Mouse (Mus musculus) embryonic facial prominence, embryonic 14.5 days (tissue): Measurements from ENCODE around the gene Zfp687. TPM values are rescaled to one million over a fixed set of nuclear protein-coding genes. Genes with fewer than 3 reads are reported as not detected.
A peak's percentile ranks its signal among the peaks of the same experiment; 100 is the strongest.

Experiments used
- ATAC-seq: fragments of 200-750 bp; cut with Nextera tagmentation; 2 replicates; pipeline ENCODE4 v1.8.0; 2017; ENCODE audit warnings: low read depth, moderate number of reproducible peaks, moderate TSS enrichment
- DNase-seq: peaks from one replicate; pipeline ENCODE4 v3.0.0-alpha.2; 2015; ENCODE audit warnings: low spot score
- H3K27ac ChIP-seq: fragments of 300-500 bp; sonication (generic); replicated peaks from 2 replicates; pipeline ENCODE4 v1.5.1; 2014; ENCODE audit warnings: low read depth, mild to moderate bottlenecking, low read length, moderate library complexity
- H3K27me3 ChIP-seq: fragments of 300-500 bp; sonication (generic); replicated peaks from 2 replicates; pipeline ENCODE4 v1.6.1; 2014; ENCODE audit warnings: low read length; ENCODE audit not compliant: control insufficient read depth, insufficient read depth
- H3K36me3 ChIP-seq: fragments of 300-500 bp; sonication (generic); 2 replicates; pipeline ENCODE4 v1.6.1; 2014; ENCODE audit warnings: low read length, mixed read lengths; ENCODE audit not compliant: control insufficient read depth, insufficient read depth
- H3K4me1 ChIP-seq: fragments of 300-500 bp; sonication (generic); 2 replicates; pipeline ENCODE4 v1.6.1; 2014; ENCODE audit warnings: antibody characterized with exemption, low read length; ENCODE audit not compliant: control insufficient read depth, insufficient read depth
- H3K4me2 ChIP-seq: fragments of 300-500 bp; sonication (generic); 2 replicates; pipeline ENCODE4 v1.6.1; 2014; ENCODE audit warnings: low read depth, mild to moderate bottlenecking, low read length, moderate library complexity, mixed read lengths
- H3K4me3 ChIP-seq: fragments of 300-500 bp; sonication (generic); 2 replicates; pipeline ENCODE4 v1.5.1; 2014; ENCODE audit warnings: low read depth, mild to moderate bottlenecking, low read length
- H3K9ac ChIP-seq: fragments of 300-500 bp; sonication (generic); 2 replicates; pipeline ENCODE4 v1.6.1; 2014; ENCODE audit warnings: low read depth, mild to moderate bottlenecking, low read length, moderate library complexity, mixed read lengths
- H3K9me3 ChIP-seq: fragments of 300-500 bp; sonication (generic); 2 replicates; pipeline ENCODE4 v1.6.1; 2016; ENCODE audit warnings: low read length; ENCODE audit not compliant: control insufficient read depth
- WGBS: fragments of 180-500 bp; shearing (Covaris S2); extraction: QIAGEN DNeasy Blood & Tissue Kit; methylation state at CpG from one replicate; pipeline ENCODE4 v1.1.7; 2014; 5-methylcytosine and 5-hydroxymethylcytosine counted together
- microRNA-seq: library from miRNA; unstranded; fragments of <30 nt; microRNA quantifications from one replicate; pipeline ENCODE4, GENCODE M21; 2016; ENCODE audit warnings: borderline number of aligned reads
- polyA plus RNA-seq: library from polyadenylated mRNA; unstranded; fragments of >200 nt; fragmentation: Nextera tagmentation; extraction: Ambion mirVana; gene quantifications from 2 replicates; pipeline ENCODE4 v1.2.1, GENCODE M21; 2014

The Zfp687 gene
- polyA plus RNA-seq, 1 experiment from 2014 or later: 17.3 TPM

DNA sequence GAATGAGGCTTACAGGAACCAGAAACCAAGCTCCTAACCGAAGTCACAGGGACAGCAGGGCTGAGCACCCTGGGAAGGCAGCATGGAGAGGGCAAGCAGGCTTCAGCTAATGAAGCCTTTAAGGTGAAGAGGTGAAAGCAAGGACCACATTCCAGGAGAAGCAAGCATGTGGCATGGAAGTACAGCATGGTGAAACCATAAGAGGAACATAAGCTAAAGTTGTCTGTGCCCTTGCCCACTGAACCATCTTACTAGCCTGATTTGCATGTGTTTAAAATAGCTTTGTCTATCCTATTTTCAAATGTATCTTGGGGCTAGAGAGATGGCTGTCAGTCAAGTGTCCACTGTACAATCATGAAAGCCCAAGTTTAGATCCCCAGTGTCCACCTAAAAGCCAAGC, 49.4 kb downstream of the Zfp687 start:
- no peak for DNase-seq
- H3K27me3 ChIP-seq: no peaks in the 10 kb centered on the region
- H3K4me2 ChIP-seq: no peak overlapping the region
- ATAC-seq: no peak
- no peaks in the 10 kb centered on the region for H3K9me3 ChIP-seq
- H3K4me1 ChIP-seq: no peaks in the 10 kb centered on the region
- no peak overlapping the region for H3K4me3 ChIP-seq
- no peak overlapping the region for H3K9ac ChIP-seq
- 81% methylated on average over 1 of the region's 1 CpGs for WGBS
- H3K36me3 ChIP-seq: no peaks in the 10 kb centered on the region
- H3K27ac ChIP-seq: no peak overlapping the region

DNA sequence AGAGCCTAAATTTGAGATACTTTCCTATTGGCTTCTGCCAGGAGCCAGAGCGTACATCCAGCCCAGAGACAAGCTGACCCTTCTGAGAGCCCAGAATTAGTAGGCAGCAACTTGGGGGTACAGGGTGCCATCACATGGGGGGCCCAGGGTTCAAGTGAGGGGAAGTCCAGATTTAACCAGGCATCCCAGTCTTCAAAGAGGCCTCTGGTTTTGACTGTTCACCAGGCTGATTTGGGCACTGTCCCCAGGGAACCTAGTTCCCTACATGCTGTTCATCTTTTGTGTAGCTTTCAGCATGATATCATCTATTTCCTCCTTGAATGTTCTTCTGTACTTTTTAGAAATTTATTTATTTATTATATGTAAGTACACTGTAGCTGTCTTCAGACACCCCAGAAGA, 50.3 kb downstream of the Zfp687 start:
- no peaks in the 10 kb centered on the region for H3K4me1 ChIP-seq
- ATAC-seq (no peak), DNase-seq (no peak)
- no peaks in the 10 kb centered on the region for H3K27me3 ChIP-seq
- no peak overlapping the region for H3K27ac ChIP-seq
- no peaks in the 10 kb centered on the region for H3K36me3 ChIP-seq
- 90% methylated on average over 1 of the region's 1 CpGs for WGBS
- no peaks in the 10 kb centered on the region for H3K9me3 ChIP-seq
- no peak overlapping the region for H3K9ac ChIP-seq
- H3K4me2 ChIP-seq: no peak overlapping the region
- H3K4me3 ChIP-seq: no peak overlapping the region

DNA sequence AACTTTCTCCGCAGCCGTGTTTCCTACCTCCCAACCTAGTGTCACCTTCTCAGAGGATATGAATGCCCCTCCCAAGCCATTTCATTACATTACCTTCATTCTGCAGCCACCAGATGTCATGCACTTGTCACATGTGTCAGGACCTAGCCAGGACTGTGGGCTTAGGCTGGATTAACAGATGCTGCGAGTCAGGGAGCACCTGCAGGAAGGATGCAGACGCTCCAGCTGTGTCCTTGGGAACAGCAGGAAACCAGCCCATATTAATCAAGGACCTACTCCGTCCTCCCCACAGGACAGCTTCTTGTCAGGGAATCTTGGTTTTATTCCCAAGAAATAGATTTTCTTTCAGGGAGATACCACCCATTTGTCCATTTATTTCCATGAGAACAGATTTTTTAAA, 54.9 kb downstream of the Zfp687 start:
- H3K4me1 ChIP-seq: no peaks in the 10 kb centered on the region
- ATAC-seq (no peak), DNase-seq (no peak)
- peaks cover 38% of the 10 kb centered on the region for H3K36me3 ChIP-seq
- no peaks in the 10 kb centered on the region for H3K27me3 ChIP-seq
- H3K9ac ChIP-seq: no peak overlapping the region; the same call in 1 of the 2 replicates
- H3K9me3 ChIP-seq: no peaks in the 10 kb centered on the region
- H3K4me2 ChIP-seq: no peak overlapping the region
- H3K4me3 ChIP-seq: no peak overlapping the region
- H3K27ac ChIP-seq: no peak overlapping the region
- WGBS: 44% methylated on average over 5 of the region's 5 CpGs

DNA sequence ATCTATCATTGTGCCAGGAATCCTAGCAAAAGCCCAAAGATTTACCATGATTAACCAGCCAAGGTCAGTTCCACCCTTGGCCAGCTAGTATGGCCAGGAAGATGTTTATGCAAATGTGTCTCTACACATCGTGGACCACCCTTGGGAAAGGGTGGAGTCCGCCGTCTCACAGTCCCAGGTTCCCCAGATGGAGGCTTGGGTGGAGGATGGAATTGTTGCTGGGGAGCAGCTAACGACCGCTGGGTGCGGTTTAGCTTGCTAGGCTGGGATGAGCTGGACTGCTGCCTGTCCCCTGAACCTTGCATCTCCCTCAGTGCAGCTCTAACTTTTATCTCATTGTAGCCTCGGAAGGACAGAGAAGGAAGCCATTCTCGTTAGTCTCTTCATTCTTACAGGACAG, 55.4 kb downstream of the Zfp687 start:
- ATAC-seq: no peak

DNA sequence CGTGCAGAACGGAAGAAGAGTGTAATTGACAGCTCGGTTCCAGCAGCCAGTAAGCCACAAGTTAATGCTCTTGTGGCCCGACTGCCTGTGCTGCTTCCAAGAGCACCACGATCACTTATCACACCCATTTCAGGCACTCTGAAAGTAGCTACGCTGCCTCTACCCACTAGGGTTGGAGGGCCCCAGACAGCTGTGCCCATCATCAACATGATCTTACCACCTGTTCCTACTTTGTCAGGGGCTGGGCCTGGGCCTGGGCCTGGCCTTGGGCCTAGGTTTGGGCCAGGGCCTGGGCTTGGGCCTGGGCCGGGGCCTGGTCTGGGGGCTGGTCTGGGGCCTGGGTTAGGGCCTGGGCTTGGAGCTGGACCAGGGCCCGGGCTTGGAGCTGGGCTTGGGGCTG, 57.0 kb downstream of the Zfp687 start:
- Histone ChIP-seq H3K27me3 (no peaks in the 10 kb centered on the region), H3K36me3 (peaks cover 38% of the 10 kb centered on the region), H3K4me2 (no peak overlapping the region), H3K4me3 (no peak overlapping the region), H3K9me3 (no peaks in the 10 kb centered on the region), H3K4me1 (peaks cover 6% of the 10 kb centered on the region), H3K27ac (no peak overlapping the region), H3K9ac (no peak overlapping the region)
- DNase-seq: peak; percentile 32
- ATAC-seq: no peak
- WGBS: 88% methylated on average over 8 of the region's 8 CpGs

More for the DNA sequence above, 55.4 kb downstream of the Zfp687 start:
- H3K9me3 ChIP-seq: no peaks in the 10 kb centered on the region
- no peak for DNase-seq
- H3K27ac ChIP-seq: no peak overlapping the region
- peaks cover 4% of the 10 kb centered on the region for H3K4me1 ChIP-seq
- H3K9ac ChIP-seq: no peak overlapping the region; the same call in 1 of the 2 replicates
- H3K4me2 ChIP-seq: no peak overlapping the region
- WGBS: 56% methylated on average over 8 of the region's 8 CpGs
- H3K27me3 ChIP-seq: no peaks in the 10 kb centered on the region
- H3K4me3 ChIP-seq: no peak overlapping the region
- peaks cover 38% of the 10 kb centered on the region for H3K36me3 ChIP-seq

Small RNA genes within 50 kb of the gene (microRNA-seq; reads per million reads assigned to microRNA genes)
- 1.2 reads per million for gene Mir7013

Other genes starting within 250 kb of the Zfp687 start
- 4.0 and 5.8 TPM in 2 replicates for gene Cgn, start 229.0 kb downstream of the Zfp687 start, polyA plus RNA-seq
- gene Pogz, start 177.9 kb downstream of the Zfp687 start, polyA plus RNA-seq: 15.1 and 17.9 TPM in 2 replicates
- gene Psmb4, start 128.5 kb downstream of the Zfp687 start, polyA plus RNA-seq: 351 and 365 TPM in 2 replicates
- gene Selenbp1, start 82.4 kb downstream of the Zfp687 start, polyA plus RNA-seq: 38.7 and 41.0 TPM in 2 replicates
- gene Rfx5, start 61.4 kb downstream of the Zfp687 start, polyA plus RNA-seq: 10.2 and 12.5 TPM in 2 replicates
- gene Pi4kb, start 40.7 kb downstream of the Zfp687 start, polyA plus RNA-seq: 26.5 and 28.2 TPM in 2 replicates
- gene Psmd4, start 27.2 kb upstream of the Zfp687 start, polyA plus RNA-seq: 234 and 252 TPM in 2 replicates
- 13.7 and 14.9 TPM in 2 replicates for gene Pip5k1a, start 91.5 kb upstream of the Zfp687 start, polyA plus RNA-seq
- 107 and 118 TPM in 2 replicates for gene Vps72, start 95.6 kb upstream of the Zfp687 start, polyA plus RNA-seq
- gene Tmod4, start 109.0 kb upstream of the Zfp687 start, polyA plus RNA-seq: 6.4 and 9.7 TPM in 2 replicates
- 58.3 and 62.2 TPM in 2 replicates for gene Scnm1, start 118.6 kb upstream of the Zfp687 start, polyA plus RNA-seq
- 12.0 and 13.2 TPM in 2 replicates for gene Lysmd1, start 118.6 kb upstream of the Zfp687 start, polyA plus RNA-seq
- 5.8 and 6.4 TPM in 2 replicates for gene Tnfaip8l2, start 126.9 kb upstream of the Zfp687 start, polyA plus RNA-seq
- 14.4 and 16.6 TPM in 2 replicates for gene Sema6c, start 145.0 kb upstream of the Zfp687 start, polyA plus RNA-seq
- gene Gabpb2, start 202.5 kb upstream of the Zfp687 start, polyA plus RNA-seq: 7.8 and 8.0 TPM in 2 replicates
- gene Cdc42se1, start 213.3 kb upstream of the Zfp687 start, polyA plus RNA-seq: 111 and 125 TPM in 2 replicates
- 36.9 and 37.2 TPM in 2 replicates for gene Mllt11, start 216.7 kb upstream of the Zfp687 start, polyA plus RNA-seq
- gene Gm128, start 226.2 kb upstream of the Zfp687 start, polyA plus RNA-seq: 0.38 and 0.41 TPM in 2 replicates
- gene Bnipl, start 235.7 kb upstream of the Zfp687 start, polyA plus RNA-seq: 6.1 and 6.9 TPM in 2 replicates